Mouse (Mus musculus): ENCODE measurements around the gene AA467197. TPM values are rescaled to one million over a fixed set of nuclear protein-coding genes. Genes with fewer than 3 reads are reported as not detected.

The AA467197 gene
- polyA plus RNA-seq, 1 experiment from 2014 or later = 0.47 TPM

DNA sequence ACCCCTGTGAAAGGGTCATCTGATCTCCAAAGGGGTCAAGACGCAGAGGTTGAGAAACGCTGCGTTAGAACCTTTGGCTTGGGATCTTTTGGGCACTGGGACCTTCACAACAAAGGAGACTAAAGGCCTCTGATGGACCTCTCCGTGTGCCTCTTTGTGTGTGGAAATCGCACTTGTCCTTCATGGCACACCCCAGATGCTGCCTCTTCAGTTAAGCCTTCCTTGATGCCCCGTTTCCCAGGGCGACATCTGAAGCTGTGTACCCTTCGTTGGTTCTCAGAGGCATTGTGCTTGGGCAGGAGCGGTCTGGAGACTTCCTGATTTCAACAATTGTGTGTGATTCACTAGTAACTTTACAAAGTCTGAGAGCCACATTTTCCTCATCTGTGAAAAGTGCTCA lies 20.0 kb downstream of the AA467197 start:
- DNase-seq (ENCODE audit: low spot score) (no peak), ATAC-seq (ENCODE audit: low read depth) (no peak)
- WGBS = 77% methylated on average over 9 of the region's 9 CpGs
- Histone ChIP-seq H3K9ac (ENCODE audit: low read depth, low read length) (no peak overlapping the region), H3K4me3 (ENCODE audit: low read depth, low read length) (no peak overlapping the region), H3K4me2 (ENCODE audit: low read depth, low read length) (no peak overlapping the region), H3K9me3 (ENCODE audit: control insufficient read depth, low read length) (no peaks in the 10 kb centered on the region), H3K27ac (replicated peaks; ENCODE audit: low read depth, low read length) (no peak overlapping the region), H3K36me3 (ENCODE audit: control insufficient read depth, insufficient read depth, low read length) (no peaks in the 10 kb centered on the region), H3K4me1 (ENCODE audit: control insufficient read depth, insufficient read depth, low read length) (no peaks in the 10 kb centered on the region), H3K27me3 (replicated peaks; ENCODE audit: control insufficient read depth, insufficient read depth, low read length) (0 out of 2 replicates have a peak, but pooled peaks cover 2% of the 10 kb centered on the region)

DNA sequence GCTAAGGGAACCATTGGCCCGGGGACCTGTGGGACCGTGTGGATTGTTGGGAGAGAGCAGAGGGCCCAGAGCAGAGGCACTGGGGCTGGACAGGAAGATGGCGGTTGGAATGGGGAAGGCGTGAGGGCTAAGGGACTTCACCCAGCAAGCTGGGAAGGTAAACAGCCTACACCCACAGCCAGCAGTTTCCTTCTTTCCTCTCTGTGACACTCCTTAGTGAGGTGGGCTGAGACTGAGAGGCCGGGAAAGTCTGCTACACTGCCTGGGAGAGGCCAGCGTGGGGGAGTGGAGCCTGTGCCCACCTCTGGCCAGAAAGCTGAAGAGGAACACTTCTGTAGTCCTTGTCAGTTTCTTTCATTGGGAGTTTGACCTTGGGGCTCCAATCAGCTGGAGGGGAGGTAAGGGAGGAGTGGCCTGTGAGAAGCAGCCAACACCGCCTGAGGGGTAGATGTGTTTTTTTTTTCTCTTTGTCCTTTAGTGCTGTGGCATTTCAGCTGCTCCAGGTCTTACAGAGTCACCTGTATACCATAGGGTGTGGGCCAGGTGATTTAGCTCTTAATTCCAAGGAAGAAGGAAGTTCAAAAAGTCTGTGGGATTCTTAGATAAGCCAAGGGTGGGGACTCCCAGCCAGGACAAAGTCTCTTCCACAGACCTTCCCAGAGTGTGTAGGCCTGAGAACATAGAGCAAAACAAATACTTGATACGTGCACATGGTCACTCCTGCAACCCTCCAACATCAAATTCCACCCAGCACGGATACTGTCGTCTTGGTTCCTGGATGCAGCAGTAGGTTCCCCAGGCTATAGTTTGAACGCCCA lies 21.1 kb downstream of the AA467197 start:
- DNase-seq (ENCODE audit: low spot score) (no peak), ATAC-seq (ENCODE audit: low read depth) (no peak)
- H3K36me3 ChIP-seq (ENCODE audit: control insufficient read depth, insufficient read depth, low read length) = no peaks in the 10 kb centered on the region
- H3K4me2 ChIP-seq (ENCODE audit: low read depth, low read length) = no peak overlapping the region
- H3K27ac ChIP-seq (replicated peaks; ENCODE audit: low read depth, low read length) = no peak overlapping the region
- H3K27me3 ChIP-seq (replicated peaks; ENCODE audit: control insufficient read depth, insufficient read depth, low read length) = 0 out of 2 replicates have a peak, but pooled peaks cover 2% of the 10 kb centered on the region
- no peak overlapping the region for H3K4me3 ChIP-seq (ENCODE audit: low read depth, low read length)
- no peaks in the 10 kb centered on the region for H3K4me1 ChIP-seq (ENCODE audit: control insufficient read depth, insufficient read depth, low read length)
- WGBS = 77% methylated on average over 11 of the region's 11 CpGs
- no peak overlapping the region for H3K9ac ChIP-seq (ENCODE audit: low read depth, low read length)
- H3K9me3 ChIP-seq (ENCODE audit: control insufficient read depth, low read length) = no peaks in the 10 kb centered on the region

DNA sequence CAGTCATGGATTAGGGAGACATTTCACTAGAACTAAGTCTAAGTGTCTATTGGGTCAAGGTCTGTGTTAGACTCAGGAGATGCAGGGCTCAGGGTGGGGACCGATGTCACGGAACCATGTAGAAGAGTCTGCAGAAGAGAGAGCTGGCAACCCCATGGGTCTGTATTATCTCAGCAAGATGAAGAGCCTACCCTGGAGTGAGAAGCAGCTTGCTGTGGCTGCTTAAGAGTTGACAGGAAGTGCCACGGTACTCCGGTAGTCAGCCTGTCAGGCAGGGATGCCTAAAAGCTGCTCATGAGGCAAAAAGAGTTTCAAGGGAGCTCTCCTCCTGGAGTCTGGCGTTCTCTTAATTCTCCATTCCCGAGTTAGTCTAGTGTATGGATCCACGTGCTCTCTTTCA lies 23.0 kb downstream of the AA467197 start:
- no peak overlapping the region for H3K4me3 ChIP-seq (ENCODE audit: low read depth, low read length)
- H3K4me1 ChIP-seq (ENCODE audit: control insufficient read depth, insufficient read depth, low read length) = no peaks in the 10 kb centered on the region
- no peak for ATAC-seq (ENCODE audit: low read depth)
- H3K27me3 ChIP-seq (replicated peaks; ENCODE audit: control insufficient read depth, insufficient read depth, low read length) = 0 out of 2 replicates have a peak, but pooled peaks cover 2% of the 10 kb centered on the region
- no peaks in the 10 kb centered on the region for H3K9me3 ChIP-seq (ENCODE audit: control insufficient read depth, low read length)
- 82% methylated on average over 7 of the region's 7 CpGs for WGBS
- H3K36me3 ChIP-seq (ENCODE audit: control insufficient read depth, insufficient read depth, low read length) = no peaks in the 10 kb centered on the region
- no peak overlapping the region for H3K4me2 ChIP-seq (ENCODE audit: low read depth, low read length)
- H3K27ac ChIP-seq (replicated peaks; ENCODE audit: low read depth, low read length) = no peak overlapping the region
- no peak for DNase-seq (ENCODE audit: low spot score)
- no peak overlapping the region for H3K9ac ChIP-seq (ENCODE audit: low read depth, low read length)

- ATAC-seq (ENCODE audit: low read depth) = no peak
- H3K4me1 ChIP-seq (ENCODE audit: control insufficient read depth, insufficient read depth, low read length) = no peaks in the 10 kb centered on the region
- H3K9ac ChIP-seq (ENCODE audit: low read depth, low read length) = no peak overlapping the region
- no peak overlapping the region for H3K4me2 ChIP-seq (ENCODE audit: low read depth, low read length)
- no peak overlapping the region for H3K27ac ChIP-seq (replicated peaks; ENCODE audit: low read depth, low read length)
- H3K4me3 ChIP-seq (ENCODE audit: low read depth, low read length) = no peak overlapping the region
- WGBS = 53% methylated on average over 6 of the region's 6 CpGs
- no peaks in the 10 kb centered on the region for H3K36me3 ChIP-seq (ENCODE audit: control insufficient read depth, insufficient read depth, low read length)
- DNase-seq (ENCODE audit: low spot score) = no peak
- H3K27me3 ChIP-seq (replicated peaks; ENCODE audit: control insufficient read depth, insufficient read depth, low read length) = no peaks in the 10 kb centered on the region
- no peaks in the 10 kb centered on the region for H3K9me3 ChIP-seq (ENCODE audit: control insufficient read depth, low read length)
Observed at GRCm38 (mm10) chr2:122665253-122665972, 28.6 kb downstream of the AA467197 start.

- no peak overlapping the region for H3K4me3 ChIP-seq (ENCODE audit: low read depth, low read length)
- H3K4me2 ChIP-seq (ENCODE audit: low read depth, low read length) = no peak overlapping the region
- ATAC-seq (ENCODE audit: low read depth) (peak; percentile 53; the same call in 1 of the 2 replicates), DNase-seq (ENCODE audit: low spot score) (peak; percentile 45)
- H3K27me3 ChIP-seq (replicated peaks; ENCODE audit: control insufficient read depth, insufficient read depth, low read length) = no peaks in the 10 kb centered on the region
- no peak overlapping the region for H3K9ac ChIP-seq (ENCODE audit: low read depth, low read length)
- no peaks in the 10 kb centered on the region for H3K9me3 ChIP-seq (ENCODE audit: control insufficient read depth, low read length)
- no peaks in the 10 kb centered on the region for H3K36me3 ChIP-seq (ENCODE audit: control insufficient read depth, insufficient read depth, low read length)
- no peak overlapping the region for H3K27ac ChIP-seq (replicated peaks; ENCODE audit: low read depth, low read length)
- 37% methylated on average over 12 of the region's 12 CpGs for WGBS
- no peaks in the 10 kb centered on the region for H3K4me1 ChIP-seq (ENCODE audit: control insufficient read depth, insufficient read depth, low read length)
Observed at GRCm38 (mm10) chr2:122665973-122666875, 29.4 kb downstream of the AA467197 start.

DNA sequence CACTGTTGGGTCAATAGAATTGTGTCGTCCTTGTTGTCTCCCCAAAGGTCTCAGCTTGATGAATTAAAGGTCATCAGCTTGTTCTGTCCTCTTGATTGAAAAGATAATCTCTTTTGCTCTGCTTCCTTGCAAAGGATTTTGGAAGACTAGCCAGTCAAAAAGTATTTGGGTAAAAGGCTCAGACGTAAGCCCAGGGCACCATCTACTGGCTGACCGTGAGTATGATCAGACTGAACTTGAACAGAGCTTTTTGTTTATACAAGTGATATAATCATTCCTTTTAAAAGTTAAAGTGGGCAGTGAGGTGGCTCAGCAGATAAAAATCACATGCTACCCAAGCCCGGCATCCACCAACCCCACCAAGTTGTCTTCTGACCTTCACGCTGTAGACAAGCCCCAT lies 31.1 kb downstream of the AA467197 start:
- ATAC-seq (ENCODE audit: low read depth) (no peak), DNase-seq (ENCODE audit: low spot score) (peak; percentile 65)
- Histone ChIP-seq H3K36me3 (ENCODE audit: control insufficient read depth, insufficient read depth, low read length) (no peaks in the 10 kb centered on the region), H3K27ac (replicated peaks; ENCODE audit: low read depth, low read length) (no peak overlapping the region), H3K27me3 (replicated peaks; ENCODE audit: control insufficient read depth, insufficient read depth, low read length) (no peaks in the 10 kb centered on the region), H3K4me1 (ENCODE audit: control insufficient read depth, insufficient read depth, low read length) (no peaks in the 10 kb centered on the region), H3K9me3 (ENCODE audit: control insufficient read depth, low read length) (no peaks in the 10 kb centered on the region), H3K9ac (ENCODE audit: low read depth, low read length) (no peak overlapping the region), H3K4me3 (ENCODE audit: low read depth, low read length) (no peak overlapping the region), H3K4me2 (ENCODE audit: low read depth, low read length) (no peak overlapping the region)
- 35% methylated on average over 5 of the region's 5 CpGs for WGBS

GRCm38 (mm10) chr2:122671714-122672113 lies 34.9 kb downstream of the AA467197 start:
- 57% methylated on average over 5 of the region's 5 CpGs for WGBS
- Histone ChIP-seq H3K4me1 (ENCODE audit: control insufficient read depth, insufficient read depth, low read length) (no peaks in the 10 kb centered on the region), H3K4me3 (ENCODE audit: low read depth, low read length) (no peak overlapping the region), H3K9ac (ENCODE audit: low read depth, low read length) (no peak overlapping the region), H3K9me3 (ENCODE audit: control insufficient read depth, low read length) (no peaks in the 10 kb centered on the region), H3K27ac (replicated peaks; ENCODE audit: low read depth, low read length) (no peak overlapping the region), H3K27me3 (replicated peaks; ENCODE audit: control insufficient read depth, insufficient read depth, low read length) (no peaks in the 10 kb centered on the region), H3K36me3 (ENCODE audit: control insufficient read depth, insufficient read depth, low read length) (no peaks in the 10 kb centered on the region), H3K4me2 (ENCODE audit: low read depth, low read length) (no peak overlapping the region)
- ATAC-seq (ENCODE audit: low read depth) (no peak), DNase-seq (ENCODE audit: low spot score) (no peak)

DNA sequence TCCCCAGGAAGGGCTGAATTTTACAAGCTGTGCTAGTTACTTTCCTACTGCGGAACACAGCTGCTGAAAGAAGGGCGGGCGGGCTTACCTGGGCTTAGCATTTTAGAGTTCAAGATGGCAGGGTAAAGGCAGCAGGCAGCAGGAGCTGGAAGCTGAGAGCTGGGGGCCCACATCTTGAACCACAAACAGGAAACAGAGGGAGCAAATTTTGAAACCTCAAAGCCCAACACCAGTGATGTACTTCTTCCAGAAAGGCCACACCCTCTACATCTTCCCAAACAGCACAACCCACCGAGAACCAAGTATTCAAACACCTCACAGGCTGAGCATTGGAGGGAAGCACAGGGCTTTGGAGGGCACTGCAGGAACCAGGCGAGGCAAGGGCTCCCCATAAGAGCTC lies 36.1 kb downstream of the AA467197 start:
- H3K4me2 ChIP-seq (ENCODE audit: low read depth, low read length) = no peak overlapping the region
- H3K9ac ChIP-seq (ENCODE audit: low read depth, low read length) = no peak overlapping the region
- ATAC-seq (ENCODE audit: low read depth) = no peak
- no peaks in the 10 kb centered on the region for H3K27me3 ChIP-seq (replicated peaks; ENCODE audit: control insufficient read depth, insufficient read depth, low read length)
- DNase-seq (ENCODE audit: low spot score) = no peak
- 73% methylated on average over 5 of the region's 5 CpGs for WGBS
- H3K9me3 ChIP-seq (ENCODE audit: control insufficient read depth, low read length) = no peaks in the 10 kb centered on the region
- no peak overlapping the region for H3K4me3 ChIP-seq (ENCODE audit: low read depth, low read length)
- no peak overlapping the region for H3K27ac ChIP-seq (replicated peaks; ENCODE audit: low read depth, low read length)
- no peaks in the 10 kb centered on the region for H3K4me1 ChIP-seq (ENCODE audit: control insufficient read depth, insufficient read depth, low read length)
- no peaks in the 10 kb centered on the region for H3K36me3 ChIP-seq (ENCODE audit: control insufficient read depth, insufficient read depth, low read length)
